ENCODE assay signal across 23 mouse cellular contexts in genomic region chr2:159086836-159087235, GRCm38 (mm10).
DNase-seq lines count a peak whose midpoint lies in the region; ATAC-seq and TF ChIP-seq lines count a peak whose summit lies in the region.
"Had no signal": no experiment of that assay in that cellular context is flagged by ENCODE, and none has a peak within 500 bp of the region (broad histone marks: within the 10 kb centered on the region; RNA-seq: fewer than 3 reads in every experiment).

No protein-coding gene starts in this region.

- in situ Hi-C loops in ES-E14 (cut with MboI; ENCODE audit: low sequenced_read_pairs in 2 of 2, unreplicated experiment in 2 of 2) = no loop called here

- H3K9ac ChIP-seq in heart, embryonic 12.5 days = no peak overlapping the region
- no peak overlapping the region for H3K9ac ChIP-seq in ES-E14 (ENCODE audit: insufficient read depth, low read depth, low read length, poor library complexity, severe bottlenecking)
- H3K9ac ChIP-seq in hindbrain, embryonic 13.5 days = no peak overlapping the region
- H3K9ac ChIP-seq in hindbrain, embryonic 12.5 days = no peak overlapping the region
- H3K9ac ChIP-seq: embryonic facial prominence, embryonic 13.5 days; embryonic facial prominence, embryonic 15.5 days; forebrain, embryonic 12.5 days had no signal

- no peaks in the 10 kb centered on the region for H3K9me3 ChIP-seq in heart, embryonic 10.5 days
- no peaks in the 10 kb centered on the region for H3K9me3 ChIP-seq in heart, embryonic 12.5 days (replicated peaks)
- no peaks in the 10 kb centered on the region for H3K9me3 ChIP-seq in ES-E14 (ENCODE audit: control insufficient read depth, insufficient read depth, low read depth, low read length)
- no peaks in the 10 kb centered on the region for H3K9me3 ChIP-seq in hindbrain, embryonic 13.5 days
- no peaks in the 10 kb centered on the region for H3K9me3 ChIP-seq in hindbrain, embryonic 12.5 days (replicated peaks)
- H3K9me3 ChIP-seq: embryonic facial prominence, embryonic 13.5 days; embryonic facial prominence, embryonic 15.5 days; forebrain, embryonic 10.5 days; forebrain, embryonic 12.5 days had no signal

- no peaks in the 10 kb centered on the region for H3K27me3 ChIP-seq in heart, embryonic 10.5 days (ENCODE audit: insufficient read depth, poor library complexity, severe bottlenecking)
- H3K27me3 ChIP-seq in heart, embryonic 12.5 days (replicated peaks) = no peaks in the 10 kb centered on the region
- H3K27me3 ChIP-seq in hindbrain, embryonic 13.5 days = 0 out of 2 replicates have a peak, but pooled peaks cover 5% of the 10 kb centered on the region
- H3K27me3 ChIP-seq in hindbrain, embryonic 12.5 days = no peaks in the 10 kb centered on the region
- H3K27me3 ChIP-seq: embryonic facial prominence, embryonic 13.5 days; embryonic facial prominence, embryonic 15.5 days; forebrain, embryonic 12.5 days had no signal

- H3K4me2 ChIP-seq in heart, embryonic 12.5 days = no peak overlapping the region
- H3K4me2 ChIP-seq in hindbrain, embryonic 13.5 days = no peak overlapping the region
- H3K4me2 ChIP-seq in hindbrain, embryonic 12.5 days (replicated peaks) = no peak overlapping the region
- H3K4me2 ChIP-seq: embryonic facial prominence, embryonic 13.5 days; embryonic facial prominence, embryonic 15.5 days; forebrain, embryonic 12.5 days had no signal

- H3K4me1 ChIP-seq in heart, embryonic 10.5 days = no peaks in the 10 kb centered on the region
- no peaks in the 10 kb centered on the region for H3K4me1 ChIP-seq in heart, embryonic 12.5 days (replicated peaks)
- peaks cover 0 to 3% of the 10 kb centered on the region in 2 experiments; a peak in 1 of 4 replicates for H3K4me1 ChIP-seq in ES-E14 (ENCODE audit: control insufficient read depth in 2 of 2, insufficient read depth in 2 of 2, low read length in 2 of 2, poor library complexity in 1 of 2)
- H3K4me1 ChIP-seq in hindbrain, embryonic 13.5 days (replicated peaks) = no peaks in the 10 kb centered on the region
- H3K4me1 ChIP-seq in hindbrain, embryonic 12.5 days = no peaks in the 10 kb centered on the region
- H3K4me1 ChIP-seq: embryonic facial prominence, embryonic 13.5 days; embryonic facial prominence, embryonic 15.5 days; forebrain, embryonic 10.5 days; forebrain, embryonic 12.5 days had no signal

- peak; percentile 64 for DNase-seq in heart, embryonic 10.5 days (ENCODE audit: low spot score)
- DNase-seq in ES-E14 (ENCODE audit: low read depth, low spot score) = peak; percentile 27
- DNase-seq in ZHBTc4 (ENCODE audit: low read depth, low spot score) = peak; percentile 84
- DNase-seq: adrenal gland, adult 2 months; adrenal gland, postnatal 10 days; adrenal gland, postnatal 25 days; cerebellum, adult 11 months; cerebellum, adult 18-20 months; cerebellum, adult 8-10 months; cerebellum, adult 9-11 months; cerebellum, postnatal 14 days; cerebellum, postnatal 36 days; embryo, embryonic 11 days had no signal

- 60% methylated on average over 2 of the region's 2 CpGs for WGBS in heart, embryonic 10.5 days
- 77% methylated on average over 2 of the region's 2 CpGs for WGBS in heart, embryonic 12.5 days
- WGBS in hindbrain, embryonic 13.5 days = 67% methylated on average over 2 of the region's 2 CpGs
- 70% methylated on average over 2 of the region's 2 CpGs for WGBS in hindbrain, embryonic 12.5 days

- H3K27ac ChIP-seq in heart, embryonic 10.5 days = no peak overlapping the region
- no peak overlapping the region for H3K27ac ChIP-seq in heart, embryonic 12.5 days (ENCODE audit: poor library complexity, severe bottlenecking)
- H3K27ac ChIP-seq in ES-E14 (ENCODE audit: insufficient read depth, low read depth, low read length, poor library complexity, severe bottlenecking) = no peak overlapping the region
- H3K27ac ChIP-seq in hindbrain, embryonic 13.5 days = no peak overlapping the region
- no peak overlapping the region for H3K27ac ChIP-seq in hindbrain, embryonic 12.5 days
- H3K27ac ChIP-seq: embryonic facial prominence, embryonic 13.5 days; embryonic facial prominence, embryonic 15.5 days; forebrain, embryonic 10.5 days; forebrain, embryonic 12.5 days had no signal

- H3K36me3 ChIP-seq in heart, embryonic 10.5 days = no peaks in the 10 kb centered on the region
- H3K36me3 ChIP-seq in heart, embryonic 12.5 days = no peaks in the 10 kb centered on the region
- H3K36me3 ChIP-seq in ES-E14 (ENCODE audit: control insufficient read depth, insufficient read depth, low read length, poor library complexity, severe bottlenecking) = no peaks in the 10 kb centered on the region
- H3K36me3 ChIP-seq in hindbrain, embryonic 13.5 days = no peaks in the 10 kb centered on the region
- no peaks in the 10 kb centered on the region for H3K36me3 ChIP-seq in hindbrain, embryonic 12.5 days
- H3K36me3 ChIP-seq: embryonic facial prominence, embryonic 13.5 days; embryonic facial prominence, embryonic 15.5 days; forebrain, embryonic 10.5 days; forebrain, embryonic 12.5 days had no signal

- H3K4me3 ChIP-seq in heart, embryonic 10.5 days = no peak overlapping the region
- H3K4me3 ChIP-seq in heart, embryonic 12.5 days = no peak overlapping the region
- no peak overlapping the region for H3K4me3 ChIP-seq in ES-E14 (ENCODE audit: insufficient read depth in 1 of 2, low read depth in 1 of 2, low read length in 2 of 2, poor library complexity in 1 of 2, severe bottlenecking in 1 of 2)
- H3K4me3 ChIP-seq in hindbrain, embryonic 13.5 days = no peak overlapping the region
- H3K4me3 ChIP-seq in hindbrain, embryonic 12.5 days = no peak overlapping the region
- H3K4me3 ChIP-seq: embryonic facial prominence, embryonic 13.5 days; embryonic facial prominence, embryonic 15.5 days; erythroblast, embryonic 14.5 days; forebrain, embryonic 10.5 days; forebrain, embryonic 12.5 days had no signal

- ATAC-seq in heart, embryonic 12.5 days (ENCODE audit: insufficient number of reproducible peaks, low FRiP score) = no peak
- ATAC-seq in hindbrain, embryonic 13.5 days (ENCODE audit: low FRiP score) = no peak
- no peak for ATAC-seq in hindbrain, embryonic 12.5 days (ENCODE audit: low FRiP score)
- ATAC-seq: forebrain, embryonic 14.5 days; forebrain, embryonic 16.5 days had no signal

TF ChIP-seq in ES-E14, 5 proteins besides CTCF, POLR2A, EP300 and RAD21:
- TF ChIP-seq HCFC1 (IDR thresholded peaks at IDR 0.05; ENCODE audit: borderline replicate concordance, insufficient read depth, low read length) = no peak
- TF ChIP-seq MAFK (IDR thresholded peaks at IDR 0.05; ENCODE audit: insufficient read depth, low read depth, low read length) = no peak
- TF ChIP-seq ZC3H11A (IDR thresholded peaks at IDR 0.05; ENCODE audit: borderline replicate concordance, low read depth, low read length) = no peak
- no peak for TF ChIP-seq CHD2 (IDR thresholded peaks at IDR 0.05; ENCODE audit: low read depth, low read length)
- TF ChIP-seq ZNF384 (IDR thresholded peaks at IDR 0.05; ENCODE audit: low read depth, low read length) = no peak

Comparison
In these comparisons a context has a peak if more than half of its experiments do, and no peak if none do; other contexts are left out.
1. DNase-seq: peak in every context shown above with its lines; median percentile 84 in ZHBTc4; 64 in heart, embryonic 10.5 days; 27 in ES-E14.